Mouse (Mus musculus) neutrophil, adult 59 days (primary cell): ENCODE measurements around the gene Ccdc105. TPM values are rescaled to one million over a fixed set of nuclear protein-coding genes. Genes with fewer than 3 reads are reported as not detected.

Experiments
- total RNA-seq, 2 experiments: library from RNA; stranded (reverse); gene quantifications; 1 replicate in 1 of 2; 2 replicates in 1 of 2; pipeline ENCODE4 v1.2.4; 2023

Gene Ccdc105
- not detected for total RNA-seq

GRCm38 (mm10) chr10:78752452-78753191, at the start of gene Ccdc105:
TSS of gene Ccdc105 (minus strand) at chr10:78753065.

GRCm38 (mm10) chr10:78779981-78780651, 27.3 kb upstream of the Ccdc105 start, which contains the start of gene Slc1a6:
TSS of gene Slc1a6 (plus strand) at chr10:78780496.

GRCm38 (mm10) chr10:78718056-78718455, 34.8 kb downstream of the Ccdc105 start, which contains the start of gene Casp14:
TSS of gene Casp14 (minus strand) at chr10:78718294.

Other genes with a start within 250 kb of the Ccdc105 start
- gene Olfr1358, start 235.6 kb downstream of the Ccdc105 start, total RNA-seq, result not detected
- gene Ilvbl, start 178.7 kb downstream of the Ccdc105 start, total RNA-seq, result 10 to 100 TPM; 19.2 to 20.7 TPM
- under 1 TPM in 1 of 2 experiments, not detected in 1; 0.11 TPM for gene Syde1, start 161.1 kb downstream of the Ccdc105 start, total RNA-seq
- gene Olfr1357, start 135.0 kb downstream of the Ccdc105 start, total RNA-seq, result not detected
- not detected for gene Casp14, start 34.8 kb downstream of the Ccdc105 start, total RNA-seq
- gene Slc1a6, start 27.4 kb upstream of the Ccdc105 start, total RNA-seq, result not detected
- gene Olfr1356, start 99.1 kb upstream of the Ccdc105 start, total RNA-seq, result not detected
- not detected for gene Olfr1355, start 122.5 kb upstream of the Ccdc105 start, total RNA-seq
- gene Olfr1354, start 160.1 kb upstream of the Ccdc105 start, total RNA-seq, result not detected
- not detected for gene Olfr8, start 197.6 kb upstream of the Ccdc105 start, total RNA-seq
- not detected for gene Olfr1353, start 210.2 kb upstream of the Ccdc105 start, total RNA-seq
- gene Olfr1352, start 228.0 kb upstream of the Ccdc105 start, total RNA-seq, result not detected